Mouse (Mus musculus) forebrain, postnatal 0 days (tissue): ENCODE measurements at regions not wholly inside any gene's neighbourhood (a gene's known extent, or its start where the extent isn't known, plus 50 kb on each side); places are given as distances from the start of the nearest gene placed in this dataset.
A peak's percentile ranks its signal among the peaks of the same experiment; 100 is the strongest.

ENCODE experiments used
- ATAC-seq: fragments of 200-750 bp; cut with Nextera tagmentation; 2 replicates; pipeline ENCODE4 v1.8.0; 2017; ENCODE audit warnings: mild to moderate bottlenecking, moderate library complexity
- DNase-seq: peaks from one replicate; pipeline ENCODE4 v3.0.0-alpha.2; 2015
- H3K27ac ChIP-seq: fragments of 300-500 bp; sonication (generic); 2 replicates; pipeline ENCODE4 v1.5.1; 2014; ENCODE audit warnings: low read depth, mild to moderate bottlenecking, antibody characterized with exemption, low read length, moderate library complexity, mixed read lengths
- H3K27me3 ChIP-seq: fragments of 300-500 bp; sonication (generic); 2 replicates; pipeline ENCODE4 v1.6.1; 2014; ENCODE audit warnings: mild to moderate bottlenecking, low read length, mixed read lengths; ENCODE audit not compliant: insufficient read depth
- H3K36me3 ChIP-seq: fragments of 300-500 bp; sonication (generic); 2 replicates; pipeline ENCODE4 v1.6.1; 2014; ENCODE audit warnings: mild to moderate bottlenecking, moderate library complexity; ENCODE audit not compliant: insufficient read depth
- H3K4me1 ChIP-seq: fragments of 300-500 bp; sonication (generic); 2 replicates; pipeline ENCODE4 v1.6.1; 2014; ENCODE audit warnings: antibody characterized with exemption; ENCODE audit not compliant: insufficient read depth
- H3K4me2 ChIP-seq: fragments of 300-500 bp; sonication (generic); 2 replicates; pipeline ENCODE4 v1.6.1; 2014; ENCODE audit warnings: low read depth, mild to moderate bottlenecking, moderate library complexity
- H3K4me3 ChIP-seq: fragments of 300-500 bp; sonication (generic); 2 replicates; pipeline ENCODE4 v1.5.1; 2014; ENCODE audit warnings: low read depth, low read length, mixed read lengths
- H3K9ac ChIP-seq: fragments of 300-500 bp; sonication (generic); 2 replicates; pipeline ENCODE4 v1.6.1; 2014; ENCODE audit warnings: mild to moderate bottlenecking
- H3K9me3 ChIP-seq: fragments of 300-500 bp; sonication (generic); 2 replicates; pipeline ENCODE4 v1.6.1; 2016; ENCODE audit warnings: low read length
- CTCF ChIP-seq: sonication (generic); IDR thresholded peaks from 2 replicates; pipeline ENCODE4 v1.5.1; 2016; ENCODE audit warnings: antibody characterized with exemption, control low read depth, low read depth
- WGBS: fragments of 180-500 bp; shearing (Covaris S2); extraction: QIAGEN DNeasy Blood & Tissue Kit; methylation state at CpG from one replicate; pipeline ENCODE4 v1.1.7; 2014; 5-methylcytosine and 5-hydroxymethylcytosine counted together

DNA sequence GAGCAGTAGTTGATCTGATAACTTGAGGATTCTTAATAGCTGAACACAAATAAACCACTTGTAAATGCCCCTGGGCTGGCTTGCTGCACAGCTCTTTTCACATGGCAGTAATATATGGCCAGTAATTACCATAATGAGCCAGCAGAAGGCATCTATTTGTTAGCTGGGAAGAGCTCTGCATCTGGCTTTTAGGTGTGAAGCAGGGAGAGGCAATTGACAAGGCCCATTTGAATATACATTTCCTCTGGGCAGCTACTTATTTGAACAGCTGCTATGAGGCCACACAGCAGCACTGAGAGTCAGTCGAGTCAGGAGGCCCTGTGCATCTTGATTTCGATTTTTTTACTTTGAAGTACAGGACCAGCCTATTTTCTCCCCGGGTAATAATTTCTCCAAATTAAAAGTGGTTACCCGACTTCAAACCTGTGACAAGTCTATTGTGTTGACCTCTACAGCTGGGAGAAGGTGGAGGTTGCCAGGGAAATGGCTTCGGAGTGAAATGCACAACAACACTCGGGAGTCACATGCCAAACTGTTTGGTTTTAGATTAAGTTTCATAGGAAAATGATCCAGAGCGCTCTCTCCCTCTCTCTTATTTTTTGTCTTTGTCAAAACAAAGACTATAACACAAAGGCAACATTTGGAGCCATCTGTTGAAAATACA, 114.5 kb downstream of the Sem1 start:
- Histone ChIP-seq H3K27me3 (no peaks in the 10 kb centered on the region), H3K9me3 (no peaks in the 10 kb centered on the region), H3K4me3 (no peak overlapping the region), H3K9ac (no peak overlapping the region), H3K4me1 (peaks cover 4% of the 10 kb centered on the region; the same call in 1 of the 2 replicates), H3K27ac (no peak overlapping the region), H3K4me2 (no peak overlapping the region), H3K36me3 (no peaks in the 10 kb centered on the region)
- TF ChIP-seq CTCF, result 0 out of 2 replicates have a peak, but pooled peaks have one; percentile 12
- WGBS, result 12% methylated on average over 7 of the region's 7 CpGs
- peak; percentile 42; the same call in 1 of the 2 replicates for ATAC-seq
- DNase-seq, result no peak

DNA sequence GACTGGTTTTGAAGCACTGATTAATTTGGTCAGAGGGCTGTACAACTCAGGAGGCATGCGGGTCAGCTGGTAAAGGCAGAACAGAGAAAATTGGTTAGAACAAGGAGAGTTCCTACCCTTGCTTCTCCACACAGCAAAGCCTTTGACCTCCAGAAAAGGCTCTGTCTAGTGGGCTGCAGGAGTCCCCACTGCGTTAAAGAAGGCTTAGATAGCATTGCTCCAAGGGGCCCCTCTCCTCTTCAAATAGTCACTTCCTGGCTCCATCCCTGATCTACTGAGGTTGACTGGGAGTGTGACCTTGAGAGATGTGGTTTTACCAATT, 118.6 kb downstream of the Sem1 start:
- 9% methylated on average over 2 of the region's 2 CpGs for WGBS
- TF ChIP-seq CTCF, result no peak
- Histone ChIP-seq H3K4me2 (no peak overlapping the region), H3K27ac (no peak overlapping the region), H3K27me3 (no peaks in the 10 kb centered on the region), H3K36me3 (no peaks in the 10 kb centered on the region), H3K4me1 (peaks cover 4% of the 10 kb centered on the region; the same call in 1 of the 2 replicates), H3K4me3 (no peak overlapping the region), H3K9ac (no peak overlapping the region), H3K9me3 (no peaks in the 10 kb centered on the region)
- ATAC-seq (peak; percentile 3; the same call in 1 of the 2 replicates), DNase-seq (no peak)

DNA sequence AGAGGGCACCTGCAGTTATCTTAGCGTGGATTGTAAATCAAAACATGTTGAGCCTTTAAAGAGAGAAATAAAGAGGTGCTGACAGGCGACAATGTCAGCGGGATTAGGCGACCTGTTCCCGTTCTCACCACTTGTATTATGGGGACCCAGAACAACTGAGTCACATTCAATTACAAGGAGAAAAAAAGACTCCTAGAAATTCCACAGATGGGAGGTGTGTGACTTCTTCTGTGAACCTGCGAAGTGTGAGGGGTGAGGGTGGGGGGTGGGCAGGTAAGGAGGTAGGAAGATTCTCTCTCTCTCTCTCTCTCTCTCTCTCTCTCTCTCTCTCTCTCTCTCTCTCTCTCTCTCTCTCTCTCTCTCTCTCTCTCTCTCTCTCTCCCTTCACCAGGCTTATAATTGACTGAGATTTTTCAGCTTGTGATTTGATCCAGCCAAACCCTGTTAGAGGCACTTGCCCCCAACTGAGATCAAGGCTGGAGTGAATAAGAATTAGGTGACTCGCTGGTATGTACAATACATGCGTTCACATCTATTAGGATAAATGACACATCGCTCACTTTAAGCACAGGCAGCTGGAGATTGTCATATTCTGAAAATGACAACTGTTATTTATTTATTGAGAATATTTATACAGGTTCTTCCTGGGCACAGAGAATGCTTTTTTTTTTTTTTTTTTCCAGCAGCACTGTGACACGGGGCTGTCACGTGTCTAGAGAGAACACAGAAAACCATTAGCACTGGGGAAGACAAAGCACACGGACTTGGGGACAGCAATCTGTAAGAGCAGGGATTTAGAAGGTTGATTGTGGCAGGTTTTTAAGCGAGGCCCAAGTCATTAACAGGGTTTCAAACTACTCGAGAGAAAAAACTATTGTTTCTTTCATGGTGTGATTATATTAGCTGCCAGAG, 119.2 kb downstream of the Sem1 start:
- TF ChIP-seq CTCF, result no peak
- Histone ChIP-seq H3K27me3 (no peaks in the 10 kb centered on the region), H3K9me3 (no peaks in the 10 kb centered on the region), H3K27ac (no peak overlapping the region), H3K4me1 (peaks cover 4% of the 10 kb centered on the region; the same call in 1 of the 2 replicates), H3K4me3 (no peak overlapping the region), H3K9ac (no peak overlapping the region), H3K4me2 (0 out of 2 replicates have a peak overlapping the region, but pooled peaks have one; percentile 13), H3K36me3 (no peaks in the 10 kb centered on the region)
- ATAC-seq (peak; percentile 68), DNase-seq (peak; percentile 32)
- 7% methylated on average over 14 of the region's 14 CpGs for WGBS

DNA sequence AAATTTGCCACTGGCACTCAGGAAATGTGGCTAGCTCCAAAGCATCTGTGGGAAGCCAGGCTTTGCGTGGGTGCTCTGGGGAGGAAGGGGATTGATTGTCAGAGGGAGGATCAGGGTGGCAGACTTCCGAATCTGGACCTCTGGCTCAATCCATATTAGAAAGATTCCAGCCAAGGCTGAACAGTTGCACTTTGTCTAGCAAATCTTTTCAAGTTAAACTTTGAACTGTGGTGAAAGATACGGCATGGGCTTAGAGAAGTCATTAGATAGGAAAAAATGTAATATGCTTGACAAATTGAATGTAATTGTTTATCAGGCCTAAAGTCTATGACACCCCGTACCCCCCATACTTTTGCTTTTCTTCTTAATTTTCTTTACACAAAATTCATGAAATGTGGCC, 120.7 kb downstream of the Sem1 start:
- H3K27me3 ChIP-seq, result no peaks in the 10 kb centered on the region
- no peaks in the 10 kb centered on the region for H3K9me3 ChIP-seq
- H3K36me3 ChIP-seq, result no peaks in the 10 kb centered on the region
- ATAC-seq, result no peak
- H3K4me2 ChIP-seq, result no peak overlapping the region
- no peaks in the 10 kb centered on the region for H3K4me1 ChIP-seq
- no peak overlapping the region for H3K4me3 ChIP-seq
- H3K27ac ChIP-seq, result no peak overlapping the region
- 57% methylated on average over 4 of the region's 4 CpGs for WGBS
- no peak for TF ChIP-seq CTCF
- no peak overlapping the region for H3K9ac ChIP-seq
- no peak for DNase-seq

DNA sequence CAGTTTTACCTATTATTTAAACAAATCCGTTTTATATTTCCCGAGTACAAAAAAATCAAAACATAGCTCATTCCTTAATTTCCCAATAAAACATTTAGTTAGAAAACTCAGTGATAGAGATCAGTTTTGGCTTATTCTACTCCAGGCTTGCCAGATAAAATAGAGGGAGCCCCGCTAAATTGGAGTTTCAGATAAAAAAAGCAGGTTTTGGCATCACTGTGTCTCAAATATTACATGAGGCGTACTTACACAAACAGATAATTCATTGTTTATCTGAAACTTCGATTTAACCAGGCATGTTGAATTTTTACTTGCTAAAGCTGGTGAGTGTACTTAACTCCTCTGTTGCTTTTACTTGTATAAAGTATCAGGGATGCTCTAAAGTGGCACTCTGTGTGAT, 121.5 kb downstream of the Sem1 start:
- DNase-seq, result no peak
- no peak for ATAC-seq

DNA sequence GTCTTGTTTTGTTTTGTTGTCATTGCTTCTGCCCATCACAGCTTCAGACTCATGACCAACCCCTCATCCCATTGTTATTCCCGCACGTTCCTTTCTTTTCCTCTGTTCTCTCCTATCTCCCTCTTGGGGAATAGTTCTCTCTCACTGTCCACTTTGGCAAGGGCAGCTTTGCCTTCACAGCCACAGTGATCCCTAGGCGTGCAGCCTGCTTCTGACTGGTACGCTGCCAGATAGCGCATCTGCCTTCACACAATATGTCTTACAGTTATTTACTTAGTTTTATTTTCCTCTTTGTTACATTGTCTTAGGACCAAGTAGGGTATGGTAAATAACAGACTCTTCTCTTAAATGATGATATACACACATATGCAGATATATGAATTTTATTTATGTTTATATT, 122.9 kb downstream of the Sem1 start:
- TF ChIP-seq CTCF, result no peak

More for the DNA sequence above, 121.5 kb downstream of the Sem1 start:
- TF ChIP-seq CTCF, result no peak
- Histone ChIP-seq H3K27ac (no peak overlapping the region), H3K4me1 (no peaks in the 10 kb centered on the region), H3K4me2 (no peak overlapping the region), H3K9ac (no peak overlapping the region), H3K4me3 (no peak overlapping the region), H3K9me3 (no peaks in the 10 kb centered on the region), H3K27me3 (no peaks in the 10 kb centered on the region), H3K36me3 (no peaks in the 10 kb centered on the region)
- WGBS, result 69% methylated on average over 5 of the region's 5 CpGs

DNA sequence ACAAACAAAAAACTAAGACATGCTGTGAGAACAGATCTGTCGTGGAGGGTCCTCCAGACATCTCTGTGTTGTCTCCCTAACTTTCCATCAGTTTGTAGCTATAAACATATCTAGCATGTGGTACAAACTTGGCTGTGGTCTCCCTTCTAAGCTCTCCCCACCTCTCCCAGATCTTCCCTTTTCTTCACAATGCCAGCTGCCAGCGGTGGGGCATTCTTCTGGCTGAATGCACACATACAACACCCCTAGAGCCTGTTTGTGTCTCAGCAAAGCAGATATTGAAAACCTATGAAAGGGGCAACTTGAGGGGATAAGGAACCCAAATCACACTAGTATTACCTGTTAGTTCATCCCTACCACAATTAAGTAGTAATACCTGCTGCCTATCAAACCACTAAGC, 124.1 kb downstream of the Sem1 start:
- Histone ChIP-seq H3K9me3 (no peaks in the 10 kb centered on the region), H3K27me3 (no peaks in the 10 kb centered on the region), H3K4me2 (no peak overlapping the region), H3K4me1 (no peaks in the 10 kb centered on the region), H3K4me3 (no peak overlapping the region), H3K9ac (no peak overlapping the region), H3K27ac (no peak overlapping the region), H3K36me3 (no peaks in the 10 kb centered on the region)
- no peak for TF ChIP-seq CTCF
- 30% methylated on average over 2 of the region's 2 CpGs for WGBS
- no peak for DNase-seq
- no peak for ATAC-seq

More for the DNA sequence above, 122.9 kb downstream of the Sem1 start:
- Histone ChIP-seq H3K27me3 (no peaks in the 10 kb centered on the region), H3K4me2 (no peak overlapping the region), H3K4me3 (no peak overlapping the region), H3K27ac (no peak overlapping the region), H3K36me3 (no peaks in the 10 kb centered on the region), H3K9me3 (no peaks in the 10 kb centered on the region), H3K9ac (no peak overlapping the region), H3K4me1 (no peaks in the 10 kb centered on the region)
- DNase-seq (no peak), ATAC-seq (no peak)
- 67% methylated on average over 5 of the region's 5 CpGs for WGBS
